Mouse (Mus musculus) small intestine, adult 2 months (tissue): ENCODE measurements at regions not wholly inside any gene's neighbourhood (a gene's known extent, or its start where the extent isn't known, plus 50 kb on each side); places are given as distances from the start of the nearest gene placed in this dataset.

Experiments
- CTCF ChIP-seq: fragments of 200-500 bp; IDR thresholded peaks from 2 replicates; pipeline ENCODE4 v1.5.1; 2012; ENCODE audit warnings: low read depth, mild to moderate bottlenecking, control low read depth, inconsistent platforms, low read length, moderate library complexity, mixed read lengths; ENCODE audit not compliant: insufficient replicate concordance, insufficient read length; ENCODE audit errors: extremely low read depth
- POLR2A ChIP-seq: fragments of 200-500 bp; IDR thresholded peaks from 2 replicates; pipeline ENCODE4 v1.6.1; 2012; ENCODE audit warnings: low read depth, mild to moderate bottlenecking, control low read depth, inconsistent platforms, low read length, moderate library complexity

DNA sequence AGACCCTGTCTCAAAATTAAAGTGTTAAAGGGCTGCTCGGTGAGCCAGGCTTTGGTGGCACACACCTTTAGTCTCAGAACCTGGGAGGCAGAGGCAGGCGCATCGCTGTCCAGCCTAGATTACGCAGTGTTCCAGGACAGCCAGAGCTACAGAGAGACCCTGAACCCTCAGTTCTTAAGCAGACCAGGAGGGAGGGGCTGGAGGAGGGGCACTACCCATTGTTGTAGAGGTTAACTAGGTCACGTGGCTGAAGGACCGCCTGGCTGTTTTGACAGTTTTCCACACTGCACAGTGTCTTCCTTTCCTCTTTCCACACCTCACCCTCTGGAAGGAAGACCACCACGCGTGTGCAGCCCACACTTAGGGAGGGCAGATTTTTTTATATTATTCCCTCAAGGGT lies 94.2 kb downstream of the Sox9 start:
- TF ChIP-seq CTCF (no peak), POLR2A (no peak)
